Mouse (Mus musculus): ENCODE results near the gene Lrrc9. TPM values are rescaled to one million over a fixed set of nuclear protein-coding genes. Genes with fewer than 3 reads are reported as not detected.

Lrrc9 gene
- total and polyA plus RNA-seq, 3 experiments: not detected

DNA sequence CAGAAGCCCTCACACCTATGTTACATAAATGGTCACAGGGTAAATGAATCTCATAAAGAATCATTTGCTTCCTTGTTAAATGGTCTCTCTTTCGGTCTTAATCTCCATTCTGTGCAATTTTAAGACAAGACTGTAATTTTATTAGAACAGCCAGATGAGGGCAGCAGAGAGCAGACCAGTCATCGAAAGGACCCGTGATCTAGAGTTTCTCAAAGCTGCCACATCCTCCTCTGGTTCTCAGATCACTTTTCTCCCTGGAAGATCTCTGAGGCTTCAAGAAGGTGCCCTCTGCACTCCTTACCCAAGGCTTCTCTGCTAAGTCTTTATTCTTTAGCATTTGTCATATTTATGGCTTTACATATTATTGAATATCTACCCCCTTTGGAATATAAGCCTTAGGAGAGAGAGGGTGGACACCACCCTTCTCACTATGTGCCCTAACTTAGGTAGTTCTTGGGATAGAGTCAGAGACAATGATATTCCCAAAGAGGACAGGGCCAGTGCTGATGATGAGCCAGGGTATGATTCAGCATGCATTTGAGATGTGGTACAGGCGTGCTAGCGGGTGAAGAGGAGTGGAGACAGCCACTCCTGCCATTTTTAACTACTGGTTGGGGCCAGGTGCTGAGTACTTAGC is 20.3 kb downstream of the Lrrc9 start:
- H3K27ac ChIP-seq (ENCODE audit: control insufficient read depth, low read depth, low read length): no peak overlapping the region
- no peaks in the 10 kb centered on the region for H3K4me1 ChIP-seq (ENCODE audit: control insufficient read depth in 1 of 2, insufficient read depth in 2 of 2, low read length in 2 of 2)
- peak; percentile 83 for DNase-seq (ENCODE audit: low read depth, low spot score)
- no peaks in the 10 kb centered on the region; a peak in 2 of 4 replicates for H3K27me3 ChIP-seq (ENCODE audit: control insufficient read depth in 1 of 2, insufficient read depth in 2 of 2, low read length in 2 of 2)
- H3K4me3 ChIP-seq (ENCODE audit: control insufficient read depth in 1 of 2, insufficient read depth in 1 of 2, low read depth in 2 of 2, low read length in 2 of 2): no peak overlapping the region
- H3K79me2 ChIP-seq (ENCODE audit: control insufficient read depth, insufficient read depth, low read length, poor library complexity): no peaks in the 10 kb centered on the region
- H3K36me3 ChIP-seq (ENCODE audit: control insufficient read depth in 1 of 2, insufficient read depth in 2 of 2, low read length in 2 of 2): no peaks in the 10 kb centered on the region
- no peaks in the 10 kb centered on the region for H3K9me3 ChIP-seq (replicated peaks; ENCODE audit: insufficient read depth, low read length)
- H3K9ac ChIP-seq (ENCODE audit: control insufficient read depth, low read depth, low read length, poor library complexity, severe bottlenecking): no peak overlapping the region
- no peak for TF ChIP-seq MXI1 (IDR thresholded peaks at IDR 0.05; ENCODE audit: low read depth, low read length)
- TF ChIP-seq TBP (IDR thresholded peaks at IDR 0.05; ENCODE audit: low read depth, low read length): no peak
- TF ChIP-seq MAX (IDR thresholded peaks at IDR 0.05; ENCODE audit: low read length): no peak
- no peak for TF ChIP-seq USF2 (IDR thresholded peaks at IDR 0.05; ENCODE audit: borderline replicate concordance in 1 of 2, insufficient read depth in 1 of 2, low read depth in 1 of 2, low read length in 2 of 2)
- TF ChIP-seq UBTF (IDR thresholded peaks at IDR 0.05; ENCODE audit: borderline replicate concordance, insufficient read depth, low read depth, low read length): no peak
- no peak for TF ChIP-seq MAFK (IDR thresholded peaks at IDR 0.05; ENCODE audit: borderline replicate concordance, low read depth, low read length)
- TF ChIP-seq GABPA (IDR thresholded peaks at IDR 0.05; ENCODE audit: low read depth, low read length): no peak
- TF ChIP-seq RAD21 (IDR thresholded peaks at IDR 0.05; ENCODE audit: low read depth, low read length): peak; percentile 51
- TF ChIP-seq TCF12 (IDR thresholded peaks at IDR 0.05; ENCODE audit: low read depth, low read length): no peak
- no peak for TF ChIP-seq POLR2A (IDR thresholded peaks at IDR 0.05; ENCODE audit: control insufficient read depth in 1 of 2, insufficient read depth in 1 of 2, low read depth in 1 of 2, low read length in 2 of 2, poor library complexity in 1 of 2)
- no peak for TF ChIP-seq EP300 (IDR thresholded peaks at IDR 0.05; ENCODE audit: low read depth in 1 of 2, low read length in 2 of 2)
- no peak for TF ChIP-seq MAZ (IDR thresholded peaks at IDR 0.05; ENCODE audit: low read depth, low read length)
- no peak for TF ChIP-seq POLR2AphosphoS5 (IDR thresholded peaks at IDR 0.05; ENCODE audit: borderline replicate concordance, low read depth, low read length)
- TF ChIP-seq SIN3A (IDR thresholded peaks at IDR 0.05; ENCODE audit: low read length): no peak
- TF ChIP-seq POLR2AphosphoS2 (IDR thresholded peaks at IDR 0.05; ENCODE audit: low read length): no peak
- no peak for TF ChIP-seq RCOR1 (IDR thresholded peaks at IDR 0.05; ENCODE audit: low read depth, low read length)
- TF ChIP-seq KAT2A (conservative IDR thresholded peaks at IDR 0.05; ENCODE audit: low read depth, low read length): no peak
- TF ChIP-seq NRF1 (IDR thresholded peaks at IDR 0.05; ENCODE audit: insufficient read depth, low read depth, low read length, poor library complexity, severe bottlenecking): no peak
- TF ChIP-seq ELF1 (IDR thresholded peaks at IDR 0.05; ENCODE audit: low read depth, low read length): no peak
- TF ChIP-seq ZC3H11A (IDR thresholded peaks at IDR 0.05; ENCODE audit: low read depth, low read length): peak; percentile 60
- TF ChIP-seq HCFC1 (IDR thresholded peaks at IDR 0.05; ENCODE audit: low read depth, low read length): no peak
- TF ChIP-seq MYC (IDR thresholded peaks at IDR 0.05; ENCODE audit: low read depth, low read length): no peak
- TF ChIP-seq ZMIZ1 (IDR thresholded peaks at IDR 0.05; ENCODE audit: low read depth, low read length): no peak
- no peak for TF ChIP-seq MEF2A (IDR thresholded peaks at IDR 0.05; ENCODE audit: extremely low read depth, insufficient replicate concordance, low read depth, low read length, poor library complexity, severe bottlenecking)
- TF ChIP-seq ETS1 (IDR thresholded peaks at IDR 0.05; ENCODE audit: low read depth, low read length): no peak
- no peak for TF ChIP-seq MYB (IDR thresholded peaks at IDR 0.05; ENCODE audit: low read depth, low read length)
- no peak for TF ChIP-seq CHD1 (IDR thresholded peaks at IDR 0.05; ENCODE audit: low read depth, low read length)
- peak; percentile 82 for TF ChIP-seq SMC3 (IDR thresholded peaks at IDR 0.05; ENCODE audit: low read depth, low read length)
- no peak for TF ChIP-seq ZKSCAN1 (IDR thresholded peaks at IDR 0.05; ENCODE audit: low read depth, low read length)
- TF ChIP-seq NELFE (IDR thresholded peaks at IDR 0.05; ENCODE audit: low read depth, low read length): no peak
- TF ChIP-seq USF1 (IDR thresholded peaks at IDR 0.05; ENCODE audit: low read depth, low read length): peak; percentile 12; the same call in 1 of the 2 replicates
- TF ChIP-seq E2F4 (IDR thresholded peaks at IDR 0.05; ENCODE audit: borderline replicate concordance, low read depth, low read length): no peak
- TF ChIP-seq CTCF (IDR thresholded peaks at IDR 0.05 in 2 of 3, conservative IDR thresholded peaks at IDR 0.05 in 1 of 3; ENCODE audit: control insufficient read depth in 1 of 3, insufficient read depth in 1 of 3, low read depth in 2 of 3, low read length in 3 of 3, poor library complexity in 1 of 3, severe bottlenecking in 1 of 3): peak; percentile 58 to 71 (median 60)
- TF ChIP-seq ZNF384 (IDR thresholded peaks at IDR 0.05; ENCODE audit: low read depth, low read length): no peak
- TF ChIP-seq JUND (IDR thresholded peaks at IDR 0.05; ENCODE audit: low read depth, low read length): no peak
- TF ChIP-seq BHLHE40 (IDR thresholded peaks at IDR 0.05; ENCODE audit: borderline replicate concordance, low read depth, low read length): no peak
- TF ChIP-seq CHD2 (IDR thresholded peaks at IDR 0.05; ENCODE audit: low read length): no peak
